Mouse (Mus musculus) kidney, embryonic 15.5 days (tissue): ENCODE measurements around the gene Rarb. TPM values are rescaled to one million over a fixed set of nuclear protein-coding genes. Genes with fewer than 3 reads are reported as not detected.

Source experiments
- ATAC-seq: fragments of 200-750 bp; cut with Nextera tagmentation; replicated peaks from 2 replicates; pipeline ENCODE4 v1.8.0; 2017; ENCODE audit warnings: moderate TSS enrichment; ENCODE audit not compliant: low FRiP score
- H3K27ac ChIP-seq: fragments of 300-500 bp; sonication (generic); 2 replicates; pipeline ENCODE4 v1.5.1; 2015; ENCODE audit warnings: mild to moderate bottlenecking, inconsistent platforms
- H3K27me3 ChIP-seq: fragments of 300-500 bp; sonication (generic); 2 replicates; pipeline ENCODE4 v1.6.1; 2015; ENCODE audit warnings: inconsistent platforms
- H3K36me3 ChIP-seq: fragments of 300-500 bp; sonication (generic); 2 replicates; pipeline ENCODE4 v1.6.1; 2015; ENCODE audit warnings: inconsistent platforms
- H3K4me1 ChIP-seq: fragments of 300-500 bp; sonication (generic); 2 replicates; pipeline ENCODE4 v1.6.1; 2015; ENCODE audit warnings: inconsistent platforms
- H3K4me2 ChIP-seq: fragments of 300-500 bp; sonication (generic); 2 replicates; pipeline ENCODE4 v1.6.1; 2015; ENCODE audit warnings: moderate library complexity, mild to moderate bottlenecking, inconsistent platforms
- H3K4me3 ChIP-seq: fragments of 300-500 bp; sonication (generic); replicated peaks from 2 replicates; pipeline ENCODE4 v1.5.1; 2015; ENCODE audit warnings: mild to moderate bottlenecking, inconsistent platforms
- H3K9ac ChIP-seq: fragments of 300-500 bp; sonication (generic); 2 replicates; pipeline ENCODE4 v1.6.1; 2015; ENCODE audit warnings: mild to moderate bottlenecking, inconsistent platforms
- H3K9me3 ChIP-seq: fragments of 300-500 bp; sonication (generic); replicated peaks from 2 replicates; pipeline ENCODE4 v1.6.1; 2016; ENCODE audit warnings: inconsistent platforms
- WGBS: fragments of 180-500 bp; shearing (Covaris S2); methylation state at CpG from one replicate; pipeline ENCODE4 v1.1.7; 2015; ENCODE audit warnings: mixed read lengths; 5-methylcytosine and 5-hydroxymethylcytosine counted together
- polyA plus RNA-seq: library from polyadenylated mRNA; unstranded; fragments of >200 nt; fragmentation: Nextera tagmentation; extraction: Ambion mirVana; gene quantifications from 2 replicates; pipeline ENCODE4 v1.2.1, GENCODE M21; 2015

Gene Rarb
- polyA plus RNA-seq, 1 experiment from 2014 or later: 33.6 TPM

DNA sequence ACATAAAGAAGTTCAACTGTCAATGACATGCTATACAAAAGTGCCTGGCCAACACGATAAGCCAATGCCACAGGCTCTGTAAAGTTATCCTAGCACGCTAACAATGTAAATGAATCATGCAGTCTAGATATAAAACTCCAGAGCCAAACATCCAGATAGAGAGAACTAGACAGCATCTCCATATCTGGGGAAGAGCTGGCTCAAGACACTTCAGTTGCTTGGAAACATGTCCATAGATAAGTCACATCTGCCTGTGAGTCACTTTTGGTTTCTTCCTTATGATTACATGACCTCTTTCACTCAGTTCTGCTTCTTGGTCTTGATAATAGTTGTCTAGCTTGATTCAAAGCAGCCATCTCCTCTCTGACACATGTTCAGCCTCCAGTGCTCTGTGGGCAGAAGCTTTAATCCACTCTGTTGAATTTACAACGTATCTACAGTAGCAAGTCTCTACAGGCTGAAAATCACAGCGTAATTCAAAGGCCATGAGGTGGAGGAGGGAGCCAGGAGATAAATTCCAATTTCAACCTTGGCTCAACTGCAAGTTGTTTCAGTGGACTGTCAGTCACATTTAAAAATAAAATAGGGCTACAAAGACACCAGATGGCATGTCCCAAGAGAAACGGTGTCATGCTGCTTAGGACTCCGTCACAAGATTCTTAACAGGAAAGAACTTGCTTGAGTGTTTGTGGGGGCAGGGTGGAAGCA is 271.3 kb downstream of the Rarb start:
- H3K9ac ChIP-seq: no peak overlapping the region
- H3K4me3 ChIP-seq: no peak overlapping the region
- H3K36me3 ChIP-seq: peaks cover 45% of the 10 kb centered on the region
- no peaks in the 10 kb centered on the region for H3K9me3 ChIP-seq
- no peak overlapping the region for H3K4me2 ChIP-seq
- H3K4me1 ChIP-seq: no peaks in the 10 kb centered on the region
- 61% methylated on average over 6 of the region's 6 CpGs for WGBS
- no peak for ATAC-seq
- no peaks in the 10 kb centered on the region for H3K27me3 ChIP-seq
- H3K27ac ChIP-seq: peak overlapping the region; percentile 8; the same call in 1 of the 2 replicates

GRCm38 (mm10) chr14:16544995-16545394 is 274.0 kb downstream of the Rarb start:
- H3K27me3 ChIP-seq: no peaks in the 10 kb centered on the region
- ATAC-seq: no peak
- no peaks in the 10 kb centered on the region for H3K4me1 ChIP-seq
- no peaks in the 10 kb centered on the region for H3K9me3 ChIP-seq
- H3K27ac ChIP-seq: no peak overlapping the region
- H3K4me2 ChIP-seq: no peak overlapping the region
- no peak overlapping the region for H3K4me3 ChIP-seq
- WGBS: 79% methylated on average over 2 of the region's 2 CpGs
- H3K36me3 ChIP-seq: peaks cover 51% of the 10 kb centered on the region
- no peak overlapping the region for H3K9ac ChIP-seq

DNA sequence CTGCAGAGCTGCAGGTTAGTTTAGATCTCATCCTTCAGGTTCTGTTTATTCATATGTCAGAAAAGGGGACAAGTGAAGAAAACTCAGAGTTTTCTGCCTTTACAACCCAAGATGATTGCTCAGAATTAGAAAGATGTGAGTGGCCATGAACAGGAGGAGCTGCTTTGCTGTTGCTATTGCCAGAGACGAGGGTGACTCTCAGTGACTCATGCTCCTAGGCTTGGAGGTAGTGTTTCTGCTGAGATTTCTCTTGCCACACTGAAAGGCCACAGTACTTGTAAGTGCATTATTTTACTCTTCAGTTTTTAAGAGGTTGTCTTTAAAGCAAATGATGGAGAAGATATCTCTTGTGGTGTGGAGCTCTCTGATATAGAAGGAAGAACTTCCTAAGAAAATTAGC is 277.3 kb downstream of the Rarb start:
- Histone ChIP-seq H3K27ac (no peak overlapping the region), H3K4me1 (peaks cover 5% of the 10 kb centered on the region), H3K9me3 (no peaks in the 10 kb centered on the region), H3K4me2 (no peak overlapping the region), H3K36me3 (peaks cover 34% of the 10 kb centered on the region), H3K27me3 (no peaks in the 10 kb centered on the region), H3K9ac (no peak overlapping the region), H3K4me3 (no peak overlapping the region)
- 71% methylated on average over 1 of the region's 1 CpGs for WGBS
- ATAC-seq: no peak

- no peaks in the 10 kb centered on the region for H3K27me3 ChIP-seq
- no peaks in the 10 kb centered on the region for H3K9me3 ChIP-seq
- H3K4me3 ChIP-seq: no peak overlapping the region
- H3K4me2 ChIP-seq: no peak overlapping the region
- peaks cover 8% of the 10 kb centered on the region for H3K4me1 ChIP-seq
- H3K27ac ChIP-seq: 0 out of 2 replicates have a peak overlapping the region, but pooled peaks have one; percentile 13
- 25% methylated on average over 4 of the region's 4 CpGs for WGBS
- H3K9ac ChIP-seq: no peak overlapping the region
- no peak for ATAC-seq
- peaks cover 18% of the 10 kb centered on the region for H3K36me3 ChIP-seq
These were observed 281.5 kb downstream of the Rarb start for GRCm38 (mm10) chr14:16537433-16537832.

DNA sequence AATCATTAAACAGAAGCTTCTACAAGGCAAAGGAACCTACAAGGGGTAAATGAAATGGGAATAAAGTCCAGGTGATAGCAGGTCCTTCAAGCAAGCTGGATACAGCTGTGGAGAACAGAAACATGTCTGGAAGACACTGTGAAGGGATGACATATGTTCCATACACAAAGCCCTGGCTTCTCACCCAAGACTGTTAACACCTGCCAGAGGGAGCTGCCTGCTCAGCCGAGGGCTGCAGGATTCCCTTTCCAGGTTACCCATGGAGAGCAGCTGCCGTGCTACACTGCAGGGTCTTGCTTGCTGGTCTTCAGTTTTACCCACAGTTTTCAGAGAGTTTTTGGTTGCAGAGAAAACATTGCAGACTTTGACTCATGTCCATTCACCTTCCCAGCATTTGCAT is 290.3 kb downstream of the Rarb start:
- H3K4me1 ChIP-seq: peaks cover 5% of the 10 kb centered on the region; the same call in 1 of the 2 replicates
- no peak overlapping the region for H3K4me2 ChIP-seq
- no peaks in the 10 kb centered on the region for H3K9me3 ChIP-seq
- 55% methylated on average over 2 of the region's 2 CpGs for WGBS
- no peak overlapping the region for H3K9ac ChIP-seq
- no peak overlapping the region for H3K4me3 ChIP-seq
- H3K27me3 ChIP-seq: no peaks in the 10 kb centered on the region
- H3K27ac ChIP-seq: no peak overlapping the region
- no peak for ATAC-seq
- 0 out of 2 replicates have a peak, but pooled peaks cover 9% of the 10 kb centered on the region for H3K36me3 ChIP-seq

GRCm38 (mm10) chr14:16526120-16526519 is 292.8 kb downstream of the Rarb start:
- H3K4me3 ChIP-seq: no peak overlapping the region
- no peaks in the 10 kb centered on the region for H3K9me3 ChIP-seq
- 91% methylated on average over 3 of the region's 3 CpGs for WGBS
- H3K4me2 ChIP-seq: no peak overlapping the region
- no peaks in the 10 kb centered on the region for H3K27me3 ChIP-seq
- H3K9ac ChIP-seq: no peak overlapping the region
- H3K4me1 ChIP-seq: peaks cover 7% of the 10 kb centered on the region; the same call in 1 of the 2 replicates
- H3K27ac ChIP-seq: 0 out of 2 replicates have a peak overlapping the region, but pooled peaks have one; percentile 41
- no peaks in the 10 kb centered on the region for H3K36me3 ChIP-seq
- ATAC-seq: peak; percentile 54; the same call in 1 of the 2 replicates

GRCm38 (mm10) chr14:16525137-16525924 is 293.6 kb downstream of the Rarb start:
- no peak for ATAC-seq
- H3K27ac ChIP-seq: peak overlapping the region; percentile 41; the same call in 1 of the 2 replicates
- H3K4me1 ChIP-seq: peaks cover 9% of the 10 kb centered on the region; the same call in 1 of the 2 replicates
- H3K4me2 ChIP-seq: no peak overlapping the region
- no peaks in the 10 kb centered on the region for H3K36me3 ChIP-seq
- H3K27me3 ChIP-seq: no peaks in the 10 kb centered on the region
- H3K4me3 ChIP-seq: no peak overlapping the region
- no peaks in the 10 kb centered on the region for H3K9me3 ChIP-seq
- 69% methylated on average over 5 of the region's 5 CpGs for WGBS
- H3K9ac ChIP-seq: no peak overlapping the region

DNA sequence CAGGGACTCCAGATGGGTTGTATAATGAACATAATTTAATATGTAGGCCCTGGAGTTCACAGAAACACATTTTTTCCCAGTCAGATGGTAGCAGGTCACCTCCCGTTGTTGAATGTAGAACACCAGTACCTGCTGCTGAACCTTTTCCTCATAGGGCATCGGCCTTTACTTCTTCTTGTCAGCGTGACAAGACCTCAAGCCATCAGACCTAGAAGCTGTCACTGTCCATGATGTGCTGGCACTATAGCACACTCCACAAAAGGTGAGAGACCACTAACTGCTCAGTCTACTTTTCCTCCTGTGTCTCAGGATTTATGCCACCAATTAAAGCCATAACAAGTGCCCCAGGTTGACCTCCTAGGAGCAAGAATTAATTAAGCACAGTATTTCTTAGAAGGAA is 296.1 kb downstream of the Rarb start:
- WGBS: 36% methylated on average over 3 of the region's 3 CpGs
- Histone ChIP-seq H3K9me3 (no peaks in the 10 kb centered on the region), H3K9ac (no peak overlapping the region), H3K27me3 (no peaks in the 10 kb centered on the region), H3K36me3 (no peaks in the 10 kb centered on the region), H3K27ac (no peak overlapping the region), H3K4me2 (no peak overlapping the region), H3K4me1 (peaks cover 24% of the 10 kb centered on the region), H3K4me3 (no peak overlapping the region)
- ATAC-seq: no peak

DNA sequence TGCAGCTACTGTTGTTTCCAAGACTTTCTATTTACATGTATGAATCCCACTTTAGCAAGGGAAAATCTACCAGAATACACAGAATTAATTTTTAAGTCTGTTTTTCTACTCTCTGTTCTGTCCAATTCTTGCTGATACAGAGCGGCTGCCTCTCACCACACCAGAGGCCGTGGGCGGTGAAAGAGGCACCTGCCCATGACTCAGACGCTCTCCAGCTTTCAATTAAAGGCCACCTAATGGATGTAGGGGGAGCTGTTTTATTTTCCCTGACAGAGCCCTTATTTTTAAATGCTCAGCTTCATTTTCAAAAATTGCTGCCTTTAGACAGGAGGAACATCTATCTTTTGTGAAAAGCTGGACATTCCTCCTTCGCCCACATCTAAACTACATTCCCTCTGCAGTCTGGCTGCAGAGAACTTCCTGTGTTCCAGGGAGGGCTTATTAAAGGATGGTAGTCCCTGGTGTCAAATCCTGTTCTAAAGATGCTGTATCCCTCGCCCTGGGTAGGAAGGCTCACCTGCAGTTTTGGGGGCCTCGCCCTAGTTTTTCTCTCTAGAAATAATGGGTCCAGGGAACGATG is 299.3 kb downstream of the Rarb start:
- Histone ChIP-seq H3K9ac (no peak overlapping the region), H3K9me3 (no peaks in the 10 kb centered on the region), H3K36me3 (no peaks in the 10 kb centered on the region), H3K27ac (no peak overlapping the region), H3K4me2 (no peak overlapping the region), H3K4me1 (peaks cover 28% of the 10 kb centered on the region), H3K27me3 (no peaks in the 10 kb centered on the region), H3K4me3 (no peak overlapping the region)
- 53% methylated on average over 8 of the region's 8 CpGs for WGBS
- ATAC-seq: no peak

GRCm38 (mm10) chr14:16517958-16518357 is 301.0 kb downstream of the Rarb start:
- no peak for ATAC-seq

DNA sequence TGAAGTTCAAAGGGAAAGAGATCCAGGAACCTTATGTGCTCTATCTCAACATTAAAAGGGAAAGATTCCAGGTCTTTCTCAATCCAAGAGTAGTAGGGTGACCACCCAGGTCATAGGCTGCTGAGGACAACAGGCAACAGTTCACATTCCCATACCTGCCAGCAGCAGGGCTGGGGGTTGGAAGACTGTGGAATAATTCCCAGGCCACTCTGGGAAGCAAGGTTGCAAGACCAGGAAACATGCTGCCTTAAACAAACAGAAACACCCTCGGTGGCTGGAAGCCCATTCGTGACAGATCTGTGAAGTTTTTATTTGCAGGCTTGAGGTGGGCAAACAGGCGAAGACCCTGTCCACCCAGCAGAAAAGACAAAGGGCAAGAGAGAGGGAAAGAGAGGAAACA is 303.2 kb downstream of the Rarb start:
- Histone ChIP-seq H3K27ac (no peak overlapping the region), H3K4me2 (no peak overlapping the region), H3K9me3 (no peaks in the 10 kb centered on the region), H3K36me3 (0 out of 2 replicates have a peak, but pooled peaks cover 6% of the 10 kb centered on the region), H3K4me1 (peaks cover 26% of the 10 kb centered on the region), H3K4me3 (no peak overlapping the region), H3K9ac (no peak overlapping the region), H3K27me3 (no peaks in the 10 kb centered on the region)
- WGBS: 24% methylated on average over 3 of the region's 3 CpGs
- no peak for ATAC-seq

More at GRCm38 (mm10) chr14:16517958-16518357, 301.0 kb downstream of the Rarb start:
- H3K27ac ChIP-seq: no peak overlapping the region
- no peaks in the 10 kb centered on the region for H3K27me3 ChIP-seq
- H3K9me3 ChIP-seq: no peaks in the 10 kb centered on the region
- no peak overlapping the region for H3K9ac ChIP-seq
- no peak overlapping the region for H3K4me2 ChIP-seq
- H3K4me1 ChIP-seq: peaks cover 28% of the 10 kb centered on the region
- H3K36me3 ChIP-seq: 0 out of 2 replicates have a peak, but pooled peaks cover 6% of the 10 kb centered on the region
- H3K4me3 ChIP-seq: no peak overlapping the region

DNA sequence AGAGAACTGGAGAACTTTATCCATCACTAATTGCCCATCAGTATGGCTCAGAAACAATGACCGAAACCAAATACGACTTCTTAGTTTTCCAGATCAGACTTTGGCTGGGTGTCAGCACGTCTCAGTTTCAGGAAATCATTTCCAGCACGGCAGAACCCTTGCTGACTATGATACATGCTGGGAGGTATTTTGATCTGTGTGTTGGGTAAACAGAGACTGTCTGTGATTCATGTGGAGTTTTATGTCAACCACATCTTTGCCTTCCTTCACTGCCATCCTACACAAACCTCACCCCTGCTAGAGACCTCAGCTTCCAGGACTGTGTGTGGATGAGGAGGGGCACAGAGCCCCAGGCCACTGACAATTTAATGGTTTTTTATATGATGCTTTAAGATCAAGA is 308.4 kb downstream of the Rarb start:
- H3K36me3 ChIP-seq: peaks cover 27% of the 10 kb centered on the region
- no peaks in the 10 kb centered on the region for H3K27me3 ChIP-seq
- H3K27ac ChIP-seq: no peak overlapping the region
- no peak overlapping the region for H3K9ac ChIP-seq
- H3K4me3 ChIP-seq: no peak overlapping the region
- 0 out of 2 replicates have a peak, but pooled peaks have one; percentile 40 for ATAC-seq
- peaks cover under 1% of the 10 kb centered on the region; the same call in 1 of the 2 replicates for H3K4me1 ChIP-seq
- no peak overlapping the region for H3K4me2 ChIP-seq
- H3K9me3 ChIP-seq: no peaks in the 10 kb centered on the region
- 31% methylated on average over 4 of the region's 4 CpGs for whole genome bisulfite sequencing
